Mouse (Mus musculus) hindbrain, embryonic 15.5 days (tissue): ENCODE measurements at regions not wholly inside any gene's neighbourhood (a gene's known extent, or its start where the extent isn't known, plus 50 kb on each side); places are given as distances from the start of the nearest gene placed in this dataset.

Source experiments
- ATAC-seq: fragments of 200-750 bp; cut with Nextera tagmentation; 2 replicates; pipeline ENCODE4 v1.8.0; 2017; ENCODE audit warnings: low read depth, moderate number of reproducible peaks, moderate TSS enrichment; ENCODE audit not compliant: low FRiP score
- H3K27ac ChIP-seq: fragments of 300-500 bp; sonication (generic); replicated peaks from 2 replicates; pipeline ENCODE4 v1.5.1; 2015; ENCODE audit warnings: mild to moderate bottlenecking, inconsistent platforms
- H3K27me3 ChIP-seq: fragments of 300-500 bp; sonication (generic); 2 replicates; pipeline ENCODE4 v1.6.1; 2015; ENCODE audit warnings: control low read depth, inconsistent platforms
- H3K36me3 ChIP-seq: fragments of 300-500 bp; sonication (generic); 2 replicates; pipeline ENCODE4 v1.6.1; 2015; ENCODE audit warnings: control low read depth, inconsistent platforms
- H3K4me1 ChIP-seq: fragments of 300-500 bp; sonication (generic); replicated peaks from 2 replicates; pipeline ENCODE4 v1.6.1; 2015; ENCODE audit warnings: control low read depth, inconsistent platforms
- H3K4me2 ChIP-seq: fragments of 300-500 bp; sonication (generic); 2 replicates; pipeline ENCODE4 v1.6.1; 2015; ENCODE audit warnings: moderate library complexity, mild to moderate bottlenecking, inconsistent platforms
- H3K4me3 ChIP-seq: fragments of 300-500 bp; sonication (generic); 2 replicates; pipeline ENCODE4 v1.5.1; 2015; ENCODE audit warnings: mild to moderate bottlenecking, inconsistent platforms
- H3K9ac ChIP-seq: fragments of 300-500 bp; sonication (generic); 2 replicates; pipeline ENCODE4 v1.6.1; 2015; ENCODE audit warnings: inconsistent platforms
- H3K9me3 ChIP-seq: fragments of 300-500 bp; sonication (generic); 2 replicates; pipeline ENCODE4 v1.6.1; 2016; ENCODE audit warnings: control low read depth, inconsistent platforms
- WGBS: fragments of 180-500 bp; shearing (Covaris S2); methylation state at CpG from one replicate; pipeline ENCODE4 v1.1.7; 2015; 5-methylcytosine and 5-hydroxymethylcytosine counted together

- ATAC-seq, result no peak
- Histone ChIP-seq H3K9ac (no peak overlapping the region), H3K9me3 (no peaks in the 10 kb centered on the region), H3K27ac (no peak overlapping the region), H3K36me3 (no peaks in the 10 kb centered on the region), H3K27me3 (peaks cover 33% of the 10 kb centered on the region), H3K4me3 (no peak overlapping the region), H3K4me2 (no peak overlapping the region), H3K4me1 (peaks cover 6% of the 10 kb centered on the region; the same call in 1 of the 2 replicates)
- 15% methylated on average over 7 of the region's 7 CpGs for WGBS
Observed at GRCm38 (mm10) chr8:116053483-116053882, 345.9 kb upstream of the Maf start.

- ATAC-seq, result no peak
- H3K4me2 ChIP-seq, result no peak overlapping the region
- peaks cover 33% of the 10 kb centered on the region for H3K27me3 ChIP-seq
- H3K9me3 ChIP-seq, result no peaks in the 10 kb centered on the region
- no peak overlapping the region for H3K27ac ChIP-seq
- H3K36me3 ChIP-seq, result no peaks in the 10 kb centered on the region
- H3K4me1 ChIP-seq, result peaks cover 6% of the 10 kb centered on the region; the same call in 1 of the 2 replicates
- no peak overlapping the region for H3K9ac ChIP-seq
- 43% methylated on average over 6 of the region's 6 CpGs for WGBS
- H3K4me3 ChIP-seq, result no peak overlapping the region
Observed at GRCm38 (mm10) chr8:116053043-116053442, 345.4 kb upstream of the Maf start.

GRCm38 (mm10) chr8:116048480-116048879 lies 340.9 kb upstream of the Maf start:
- Histone ChIP-seq H3K9ac (no peak overlapping the region), H3K27me3 (peaks cover 18% of the 10 kb centered on the region), H3K36me3 (no peaks in the 10 kb centered on the region), H3K9me3 (no peaks in the 10 kb centered on the region), H3K27ac (no peak overlapping the region), H3K4me1 (peaks cover 4% of the 10 kb centered on the region; the same call in 1 of the 2 replicates), H3K4me3 (no peak overlapping the region), H3K4me2 (no peak overlapping the region)
- ATAC-seq, result no peak
- WGBS, result 77% methylated on average over 10 of the region's 10 CpGs

GRCm38 (mm10) chr8:116046859-116047258 lies 339.3 kb upstream of the Maf start:
- H3K36me3 ChIP-seq, result no peaks in the 10 kb centered on the region
- no peaks in the 10 kb centered on the region for H3K4me1 ChIP-seq
- WGBS, result 84% methylated on average over 3 of the region's 3 CpGs
- H3K27me3 ChIP-seq, result peaks cover 13% of the 10 kb centered on the region
- no peak overlapping the region for H3K9ac ChIP-seq
- H3K4me3 ChIP-seq, result no peak overlapping the region
- H3K4me2 ChIP-seq, result no peak overlapping the region
- no peaks in the 10 kb centered on the region for H3K9me3 ChIP-seq
- no peak for ATAC-seq
- H3K27ac ChIP-seq, result no peak overlapping the region

GRCm38 (mm10) chr8:116045526-116045925 lies 337.9 kb upstream of the Maf start:
- Histone ChIP-seq H3K4me1 (no peaks in the 10 kb centered on the region), H3K27ac (no peak overlapping the region), H3K9ac (no peak overlapping the region), H3K4me3 (no peak overlapping the region), H3K9me3 (no peaks in the 10 kb centered on the region), H3K36me3 (no peaks in the 10 kb centered on the region), H3K4me2 (no peak overlapping the region), H3K27me3 (peaks cover 7% of the 10 kb centered on the region; the same call in 1 of the 2 replicates)
- 86% methylated on average over 3 of the region's 3 CpGs for WGBS
- no peak for ATAC-seq

- ATAC-seq, result no peak
- no peak overlapping the region for H3K9ac ChIP-seq
- 78% methylated on average over 4 of the region's 4 CpGs for WGBS
- no peaks in the 10 kb centered on the region for H3K27me3 ChIP-seq
- no peaks in the 10 kb centered on the region for H3K9me3 ChIP-seq
- no peaks in the 10 kb centered on the region for H3K4me1 ChIP-seq
- no peak overlapping the region for H3K4me3 ChIP-seq
- H3K4me2 ChIP-seq, result no peak overlapping the region
- H3K36me3 ChIP-seq, result no peaks in the 10 kb centered on the region
- no peak overlapping the region for H3K27ac ChIP-seq
Observed at GRCm38 (mm10) chr8:116043381-116043780, 335.8 kb upstream of the Maf start.

- no peaks in the 10 kb centered on the region for H3K27me3 ChIP-seq
- no peaks in the 10 kb centered on the region for H3K4me1 ChIP-seq
- no peak overlapping the region for H3K4me3 ChIP-seq
- no peaks in the 10 kb centered on the region for H3K9me3 ChIP-seq
- WGBS, result 85% methylated on average over 10 of the region's 10 CpGs
- no peak overlapping the region for H3K9ac ChIP-seq
- no peaks in the 10 kb centered on the region for H3K36me3 ChIP-seq
- no peak overlapping the region for H3K27ac ChIP-seq
- ATAC-seq, result no peak
- H3K4me2 ChIP-seq, result no peak overlapping the region
Observed at GRCm38 (mm10) chr8:116030966-116031365, 323.4 kb upstream of the Maf start.

- Histone ChIP-seq H3K27ac (no peak overlapping the region), H3K9ac (no peak overlapping the region), H3K4me3 (no peak overlapping the region), H3K27me3 (no peaks in the 10 kb centered on the region), H3K36me3 (no peaks in the 10 kb centered on the region), H3K9me3 (no peaks in the 10 kb centered on the region), H3K4me2 (no peak overlapping the region), H3K4me1 (no peaks in the 10 kb centered on the region)
- no peak for ATAC-seq
- 84% methylated on average over 2 of the region's 2 CpGs for WGBS
Observed at GRCm38 (mm10) chr8:116025321-116025720, 317.7 kb upstream of the Maf start.

GRCm38 (mm10) chr8:116024811-116025210 lies 317.2 kb upstream of the Maf start:
- H3K9me3 ChIP-seq, result no peaks in the 10 kb centered on the region
- H3K4me1 ChIP-seq, result no peaks in the 10 kb centered on the region
- H3K9ac ChIP-seq, result no peak overlapping the region
- H3K4me3 ChIP-seq, result no peak overlapping the region
- H3K4me2 ChIP-seq, result no peak overlapping the region
- 86% methylated on average over 4 of the region's 4 CpGs for WGBS
- H3K27me3 ChIP-seq, result no peaks in the 10 kb centered on the region
- no peak for ATAC-seq
- H3K27ac ChIP-seq, result no peak overlapping the region
- H3K36me3 ChIP-seq, result no peaks in the 10 kb centered on the region

- no peaks in the 10 kb centered on the region for H3K27me3 ChIP-seq
- no peaks in the 10 kb centered on the region for H3K4me1 ChIP-seq
- ATAC-seq, result no peak
- H3K4me2 ChIP-seq, result no peak overlapping the region
- no peaks in the 10 kb centered on the region for H3K9me3 ChIP-seq
- no peak overlapping the region for H3K27ac ChIP-seq
- H3K9ac ChIP-seq, result no peak overlapping the region
- no peaks in the 10 kb centered on the region for H3K36me3 ChIP-seq
- no peak overlapping the region for H3K4me3 ChIP-seq
Observed at GRCm38 (mm10) chr8:116021691-116022090, 314.1 kb upstream of the Maf start.

- Histone ChIP-seq H3K36me3 (no peaks in the 10 kb centered on the region), H3K9ac (no peak overlapping the region), H3K27ac (no peak overlapping the region), H3K4me1 (no peaks in the 10 kb centered on the region), H3K4me2 (no peak overlapping the region), H3K27me3 (no peaks in the 10 kb centered on the region), H3K9me3 (no peaks in the 10 kb centered on the region), H3K4me3 (no peak overlapping the region)
- WGBS, result 82% methylated on average over 5 of the region's 5 CpGs
- ATAC-seq, result no peak
Observed at GRCm38 (mm10) chr8:115995320-115995719, 287.7 kb upstream of the Maf start.

GRCm38 (mm10) chr8:115991989-115992388 lies 284.4 kb upstream of the Maf start:
- H3K4me3 ChIP-seq, result no peak overlapping the region
- H3K27ac ChIP-seq, result no peak overlapping the region
- H3K4me1 ChIP-seq, result no peaks in the 10 kb centered on the region
- no peak overlapping the region for H3K4me2 ChIP-seq
- H3K9ac ChIP-seq, result no peak overlapping the region
- H3K27me3 ChIP-seq, result no peaks in the 10 kb centered on the region
- 90% methylated on average over 6 of the region's 6 CpGs for WGBS
- ATAC-seq, result no peak
- no peaks in the 10 kb centered on the region for H3K9me3 ChIP-seq
- no peaks in the 10 kb centered on the region for H3K36me3 ChIP-seq

- Histone ChIP-seq H3K9ac (no peak overlapping the region), H3K36me3 (no peaks in the 10 kb centered on the region), H3K4me1 (no peaks in the 10 kb centered on the region), H3K4me3 (no peak overlapping the region), H3K27ac (no peak overlapping the region), H3K27me3 (no peaks in the 10 kb centered on the region), H3K9me3 (no peaks in the 10 kb centered on the region), H3K4me2 (no peak overlapping the region)
- WGBS, result 72% methylated on average over 6 of the region's 6 CpGs
- ATAC-seq, result no peak
Observed at GRCm38 (mm10) chr8:115983397-115983796, 275.8 kb upstream of the Maf start.
